Mouse (Mus musculus) liver, adult 2 months (tissue): Measurements from ENCODE around the gene Als2. TPM values are rescaled to one million over a fixed set of nuclear protein-coding genes. Genes with fewer than 3 reads are reported as not detected.

ENCODE experiments used
- DNase-seq: peaks from one replicate; pipeline ENCODE4 v3.0.0-alpha.2; 2011; ENCODE audit warnings: low read depth, low spot score; ENCODE audit errors: extremely low read depth
- H3K27ac ChIP-seq: fragments of 200-500 bp; replicated peaks from 2 replicates; pipeline ENCODE4 v1.5.1; 2012; ENCODE audit warnings: low read depth, mild to moderate bottlenecking, control low read depth, inconsistent platforms, low read length; ENCODE audit not compliant: insufficient read depth
- H3K27me3 ChIP-seq: fragments of 200-500 bp; 2 replicates; pipeline ENCODE4 v1.6.1; 2012; ENCODE audit warnings: mild to moderate bottlenecking, moderate library complexity, low read length, inconsistent platforms; ENCODE audit not compliant: control insufficient read depth, insufficient read depth
- H3K36me3 ChIP-seq: fragments of 200-500 bp; 2 replicates; pipeline ENCODE4 v1.6.1; 2012; ENCODE audit warnings: low read length, inconsistent platforms; ENCODE audit not compliant: control insufficient read depth, insufficient read depth
- H3K4me1 ChIP-seq: fragments of 200-500 bp; 2 replicates; pipeline ENCODE4 v1.6.1; 2011; ENCODE audit warnings: low read length; ENCODE audit not compliant: control insufficient read depth, insufficient read depth
- H3K4me3 ChIP-seq: fragments of 200-500 bp; 2 replicates; pipeline ENCODE4 v1.5.1; 2011; ENCODE audit warnings: low read depth, mild to moderate bottlenecking, control low read depth, low read length, moderate library complexity; ENCODE audit not compliant: insufficient read depth
- H3K79me2 ChIP-seq: fragments of 200-500 bp; 2 replicates; pipeline ENCODE4 v1.6.1; 2012; ENCODE audit warnings: inconsistent platforms, mild to moderate bottlenecking, low read length, moderate library complexity; ENCODE audit not compliant: control insufficient read depth, insufficient read depth
- H3K9ac ChIP-seq: fragments of 200-500 bp; 2 replicates; pipeline ENCODE4 v1.6.1; 2012; ENCODE audit warnings: low read depth, mild to moderate bottlenecking, control low read depth, inconsistent platforms, low read length
- CTCF ChIP-seq: fragments of 200-500 bp; IDR thresholded peaks from 2 replicates; pipeline ENCODE4 v1.5.1; 2011; ENCODE audit warnings: low read depth, low read length, control low read depth
- POLR2A ChIP-seq: fragments of 200-500 bp; IDR thresholded peaks from 2 replicates; pipeline ENCODE4 v1.6.1; 2011; ENCODE audit warnings: low read length, control low read depth; ENCODE audit not compliant: insufficient read depth; ENCODE audit errors: extremely low read depth
- WGBS: fragments of 180-500 bp; shearing (Covaris S2); methylation state at CpG from one replicate; pipeline ENCODE4 v1.1.7; 2018; 5-methylcytosine and 5-hydroxymethylcytosine counted together
- polyA plus RNA-seq: library from polyadenylated mRNA; depleted of rRNA; stranded (reverse); fragments of >200 nt; gene quantifications from 2 replicates; pipeline ENCODE4 v1.2.3, GENCODE M21; 2012
- total RNA-seq: library from RNA; depleted of rRNA; stranded (reverse); fragments of >200 nt; gene quantifications from 2 replicates; pipeline ENCODE4 v1.2.3, GENCODE M21; 2014

The Als2 gene
- total and polyA plus RNA-seq, 2 experiments = 20.2 to 34.2 TPM

- no peak overlapping the region for H3K4me3 ChIP-seq
- WGBS = 81% methylated on average over 5 of the region's 5 CpGs
- no peaks in the 10 kb centered on the region for H3K79me2 ChIP-seq
- no peak overlapping the region for H3K9ac ChIP-seq
- DNase-seq = no peak
- no peak for TF ChIP-seq CTCF
- no peak for TF ChIP-seq POLR2A
- H3K36me3 ChIP-seq = peaks cover 8% of the 10 kb centered on the region; the same call in 1 of the 2 replicates
- H3K27me3 ChIP-seq = no peaks in the 10 kb centered on the region
- H3K4me1 ChIP-seq = no peaks in the 10 kb centered on the region; the same call in 1 of the 2 replicates
- no peak overlapping the region for H3K27ac ChIP-seq
These were observed 86.5 kb downstream of the Als2 start for GRCm38 (mm10) chr1:59150542-59150941.

GRCm38 (mm10) chr1:59144543-59144942 lies 92.5 kb downstream of the Als2 start:
- Histone ChIP-seq H3K79me2 (no peaks in the 10 kb centered on the region), H3K27ac (no peak overlapping the region), H3K4me1 (no peaks in the 10 kb centered on the region), H3K36me3 (peaks cover 11% of the 10 kb centered on the region; the same call in 1 of the 2 replicates), H3K9ac (no peak overlapping the region), H3K4me3 (no peak overlapping the region), H3K27me3 (no peaks in the 10 kb centered on the region)
- peak; percentile 42 for DNase-seq
- TF ChIP-seq CTCF = peak; percentile 71
- no peak for TF ChIP-seq POLR2A
- 75% methylated on average over 10 of the region's 10 CpGs for WGBS

- H3K79me2 ChIP-seq = no peaks in the 10 kb centered on the region
- H3K27ac ChIP-seq = no peak overlapping the region
- H3K4me1 ChIP-seq = no peaks in the 10 kb centered on the region
- peak; percentile 50 for DNase-seq
- peaks cover 3% of the 10 kb centered on the region; the same call in 1 of the 2 replicates for H3K36me3 ChIP-seq
- TF ChIP-seq POLR2A (no peak), CTCF (peak; percentile 65)
- H3K27me3 ChIP-seq = no peaks in the 10 kb centered on the region
- no peak overlapping the region for H3K4me3 ChIP-seq
- H3K9ac ChIP-seq = no peak overlapping the region
These were observed 94.2 kb downstream of the Als2 start for GRCm38 (mm10) chr1:59142809-59143208.

- Histone ChIP-seq H3K79me2 (no peaks in the 10 kb centered on the region), H3K36me3 (peaks cover 5% of the 10 kb centered on the region; the same call in 1 of the 2 replicates), H3K9ac (no peak overlapping the region), H3K4me3 (no peak overlapping the region), H3K4me1 (no peaks in the 10 kb centered on the region), H3K27me3 (no peaks in the 10 kb centered on the region), H3K27ac (no peak overlapping the region)
- DNase-seq = no peak
- no peak for TF ChIP-seq POLR2A
- no peak for TF ChIP-seq CTCF
- 73% methylated on average over 5 of the region's 5 CpGs for WGBS
These were observed 102.6 kb downstream of the Als2 start for GRCm38 (mm10) chr1:59134419-59134818.

- no peaks in the 10 kb centered on the region for H3K79me2 ChIP-seq
- H3K9ac ChIP-seq = no peak overlapping the region
- WGBS = 81% methylated on average over 7 of the region's 7 CpGs
- H3K4me1 ChIP-seq = no peaks in the 10 kb centered on the region
- no peaks in the 10 kb centered on the region for H3K27me3 ChIP-seq
- H3K27ac ChIP-seq = no peak overlapping the region
- TF ChIP-seq POLR2A = no peak
- no peak for TF ChIP-seq CTCF
- H3K4me3 ChIP-seq = no peak overlapping the region
- peaks cover 17% of the 10 kb centered on the region for H3K36me3 ChIP-seq
- DNase-seq = no peak
These were observed 108.2 kb downstream of the Als2 start for GRCm38 (mm10) chr1:59128879-59129278.

GRCm38 (mm10) chr1:59125558-59125957 lies 111.5 kb downstream of the Als2 start:
- no peaks in the 10 kb centered on the region for H3K4me1 ChIP-seq
- H3K27me3 ChIP-seq = no peaks in the 10 kb centered on the region
- H3K9ac ChIP-seq = no peak overlapping the region
- TF ChIP-seq POLR2A = no peak
- no peak for TF ChIP-seq CTCF
- H3K36me3 ChIP-seq = peaks cover 22% of the 10 kb centered on the region
- no peak for DNase-seq
- H3K27ac ChIP-seq = no peak overlapping the region
- WGBS = 69% methylated on average over 5 of the region's 5 CpGs
- H3K4me3 ChIP-seq = no peak overlapping the region
- H3K79me2 ChIP-seq = no peaks in the 10 kb centered on the region
